Mouse (Mus musculus) olfactory bulb, adult 2 months (tissue): Measurements from ENCODE around the gene Tmed11. TPM values are rescaled to one million over a fixed set of nuclear protein-coding genes. Genes with fewer than 3 reads are reported as not detected.

Experiments used
- H3K27ac ChIP-seq: fragments of 200-500 bp; 2 replicates; pipeline ENCODE4 v1.5.1; 2012; ENCODE audit warnings: low read depth, low read length; ENCODE audit not compliant: insufficient read depth
- H3K4me1 ChIP-seq: fragments of 200-500 bp; 2 replicates; pipeline ENCODE4 v1.6.1; 2012; ENCODE audit warnings: low read length; ENCODE audit not compliant: control insufficient read depth, insufficient read depth
- H3K4me3 ChIP-seq: fragments of 200-500 bp; 2 replicates; pipeline ENCODE4 v1.5.1; 2012; ENCODE audit warnings: mild to moderate bottlenecking, low read depth, low read length, moderate library complexity; ENCODE audit not compliant: insufficient read depth
- CTCF ChIP-seq: fragments of 200-500 bp; IDR thresholded peaks from 2 replicates; pipeline ENCODE4 v1.5.1; 2012; ENCODE audit warnings: low read depth, mild to moderate bottlenecking, low read length, moderate library complexity; ENCODE audit not compliant: insufficient read depth
- POLR2A ChIP-seq: fragments of 200-500 bp; IDR thresholded peaks from 2 replicates; pipeline ENCODE4 v1.6.1; 2012; ENCODE audit warnings: mild to moderate bottlenecking, low read depth, low read length, moderate library complexity; ENCODE audit not compliant: insufficient read depth
- WGBS: fragments of 180-500 bp; shearing (Covaris S2); methylation state at CpG from one replicate; pipeline ENCODE4 v1.1.7; 2018; 5-methylcytosine and 5-hydroxymethylcytosine counted together
- polyA plus RNA-seq: library from polyadenylated mRNA; stranded (reverse); fragments of >200 nt; gene quantifications from 2 replicates; pipeline ENCODE4 v1.2.4, GENCODE M21; 2012; ENCODE audit warnings: low replicate concordance; ENCODE audit not compliant: missing spikeins, insufficient read depth, insufficient read length

Gene Tmed11
- polyA plus RNA-seq, 1 experiment = not detected

DNA sequence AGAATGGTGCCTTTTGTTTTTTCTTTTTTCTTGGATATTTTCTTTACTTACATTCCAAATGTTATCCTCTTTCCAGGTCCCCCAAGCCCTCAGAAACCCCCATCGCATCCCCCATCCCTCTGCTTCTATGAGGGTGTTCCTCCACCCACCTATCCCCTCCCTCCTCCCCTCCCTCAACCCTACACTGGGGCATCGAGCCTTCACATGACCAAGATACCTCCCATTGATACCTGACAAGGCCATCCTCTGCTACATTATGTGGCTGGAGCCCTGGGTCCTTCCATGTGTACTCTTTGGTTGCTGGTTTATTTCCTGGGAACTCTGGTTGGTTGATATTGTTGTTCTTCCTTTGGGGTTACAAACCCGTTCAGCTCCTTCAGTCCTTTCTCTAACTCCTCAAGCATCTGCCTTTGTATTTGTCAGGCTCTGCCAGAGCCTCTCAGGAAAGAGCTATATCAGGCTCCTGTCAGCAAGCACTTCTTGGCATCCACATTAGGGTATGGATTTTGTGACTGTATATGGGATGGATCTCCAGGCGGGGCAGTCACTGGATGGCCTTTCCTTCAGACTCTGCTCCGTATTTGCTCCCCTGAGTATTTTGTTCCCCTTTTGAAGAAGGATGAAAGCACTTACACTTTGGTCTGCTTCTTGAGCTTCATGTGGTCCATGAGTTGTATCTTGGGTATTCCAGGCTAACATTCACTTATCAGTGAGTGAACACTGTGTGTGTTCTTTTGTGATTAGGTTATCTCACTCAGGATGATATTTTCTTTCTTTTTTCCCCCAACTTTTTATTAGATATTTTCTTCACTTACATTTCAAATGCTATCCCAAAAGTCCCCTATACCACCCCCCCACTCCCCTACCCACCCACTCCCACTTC is 44.6 kb downstream of the Tmed11 start:
- TF ChIP-seq POLR2A = no peak
- no peak for TF ChIP-seq CTCF
- 76% methylated on average over 5 of the region's 5 CpGs for WGBS
- H3K27ac ChIP-seq = no peak overlapping the region
- H3K4me1 ChIP-seq = no peaks in the 10 kb centered on the region
- H3K4me3 ChIP-seq = no peak overlapping the region

GRCm38 (mm10) chr5:108744629-108745028 is 50.5 kb downstream of the Tmed11 start:
- H3K4me3 ChIP-seq = no peak overlapping the region
- no peaks in the 10 kb centered on the region for H3K4me1 ChIP-seq
- 83% methylated on average over 3 of the region's 3 CpGs for WGBS
- no peak for TF ChIP-seq POLR2A
- no peak for TF ChIP-seq CTCF
- H3K27ac ChIP-seq = no peak overlapping the region

DNA sequence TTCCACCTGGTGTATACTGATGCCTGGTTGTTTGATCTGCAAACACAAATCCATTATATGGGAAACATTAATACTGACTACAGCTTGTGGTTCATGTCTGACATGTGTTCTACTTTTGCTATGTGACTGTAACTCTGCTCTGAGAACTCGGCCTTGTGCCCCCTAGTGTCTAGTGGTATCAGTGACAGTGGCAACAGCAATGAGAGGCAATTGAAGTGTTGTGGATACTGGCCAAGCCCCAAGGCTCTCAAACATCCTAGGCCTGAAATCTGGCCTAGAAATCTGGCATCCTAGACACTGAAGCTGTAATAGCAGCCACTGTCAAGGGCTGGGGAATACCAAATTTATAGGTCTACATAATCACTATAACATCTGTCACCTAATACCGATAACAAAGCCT is 51.3 kb downstream of the Tmed11 start:
- Histone ChIP-seq H3K4me1 (no peaks in the 10 kb centered on the region), H3K27ac (no peak overlapping the region), H3K4me3 (no peak overlapping the region)
- TF ChIP-seq CTCF (no peak), POLR2A (no peak)
- WGBS = 67% methylated on average over 2 of the region's 2 CpGs

- no peaks in the 10 kb centered on the region for H3K4me1 ChIP-seq
- no peak overlapping the region for H3K27ac ChIP-seq
- WGBS = 67% methylated on average over 2 of the region's 2 CpGs
- TF ChIP-seq CTCF (no peak), POLR2A (no peak)
- no peak overlapping the region for H3K4me3 ChIP-seq
Observed at GRCm38 (mm10) chr5:108742596-108742995, 52.6 kb downstream of the Tmed11 start.

DNA sequence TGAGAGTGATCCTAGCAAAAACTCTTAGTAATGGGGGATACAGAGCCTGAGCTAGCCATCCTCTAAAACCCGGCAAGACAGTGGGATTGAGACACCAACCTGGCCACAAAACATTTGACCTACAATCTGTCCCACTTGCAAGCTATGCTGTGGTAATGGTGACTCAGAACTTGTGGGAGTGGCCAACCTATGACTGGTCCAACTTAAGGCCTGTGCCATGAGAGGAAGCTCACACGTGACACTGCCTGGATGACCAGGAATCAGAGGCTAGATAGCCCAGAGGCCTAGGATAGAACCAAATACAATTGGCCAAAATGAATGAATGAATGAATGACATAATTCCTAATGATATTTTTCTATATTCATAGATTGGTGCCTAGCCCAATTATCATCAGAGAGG is 53.3 kb downstream of the Tmed11 start:
- 94% methylated on average over 2 of the region's 2 CpGs for WGBS
- Histone ChIP-seq H3K4me1 (no peaks in the 10 kb centered on the region), H3K4me3 (no peak overlapping the region), H3K27ac (no peak overlapping the region)
- TF ChIP-seq POLR2A = no peak

GRCm38 (mm10) chr5:108727425-108727824 is 67.7 kb downstream of the Tmed11 start:
- 90% methylated on average over 1 of the region's 1 CpGs for WGBS
- no peaks in the 10 kb centered on the region for H3K4me1 ChIP-seq
- H3K27ac ChIP-seq = no peak overlapping the region
- no peak overlapping the region for H3K4me3 ChIP-seq
- TF ChIP-seq POLR2A = no peak
- TF ChIP-seq CTCF = no peak

Other genes with a start within 250 kb of the Tmed11 start
- 281 and 534 TPM in 2 replicates for gene Cplx1, start 245.3 kb downstream of the Tmed11 start, polyA plus RNA-seq
- gene Gak, start 165.6 kb downstream of the Tmed11 start, polyA plus RNA-seq = 581 TPM in 1 of 2 replicates, not detected in the other
- gene Tmem175, start 165.6 kb downstream of the Tmed11 start, polyA plus RNA-seq = not detected in 2 replicates
- not detected in 2 replicates for gene Idua, start 135.0 kb downstream of the Tmed11 start, polyA plus RNA-seq
- not detected in 2 replicates for gene Dgkq, start 125.7 kb downstream of the Tmed11 start, polyA plus RNA-seq
- not detected in 2 replicates for gene Slc26a1, start 119.8 kb downstream of the Tmed11 start, polyA plus RNA-seq
- not detected in 2 replicates for gene Fgfrl1, start 103.0 kb downstream of the Tmed11 start, polyA plus RNA-seq
- gene Rnf212, start 20.4 kb downstream of the Tmed11 start, polyA plus RNA-seq = not detected in 2 replicates
- not detected in 2 replicates for gene Vmn2r8, start 13.5 kb upstream of the Tmed11 start, polyA plus RNA-seq
- gene Vmn2r9, start 57.2 kb upstream of the Tmed11 start, polyA plus RNA-seq = not detected in 2 replicates
- gene Vmn2r10, start 211.2 kb upstream of the Tmed11 start, polyA plus RNA-seq = not detected in 2 replicates